Mouse (Mus musculus) adrenal gland, postnatal 4 days (tissue): ENCODE data around the gene Rpl19. TPM values are rescaled to one million over a fixed set of nuclear protein-coding genes. Genes with fewer than 3 reads are reported as not detected.

Experiments used
- DNase-seq, 2 experiments: peaks; one replicate each; pipeline ENCODE4 v3.0.0; 2021 to 2022; ENCODE audit warnings: low spot score in 2 of 2, mixed read lengths in 2 of 2
- long read RNA-seq, 2 experiments: library from polyadenylated mRNA; stranded (forward); transcript quantifications; one replicate each; pipeline ENCODE4 v2.0.0; 2021
- total RNA-seq, 2 experiments: library from RNA; stranded (reverse); gene quantifications; 2 replicates each; pipeline ENCODE4 v1.2.3; 2021

The Rpl19 gene
- 1,000 to 10,000 TPM; 1,362 to 1,367 TPM for total RNA-seq
- long read RNA-seq, experiment 1, transcript Rpl19-201 (6 exons, 751 nt): major isoform, 589 of 654 reads
- long read RNA-seq, experiment 1, partial matches to known transcripts: 60 of 654 reads
- long read RNA-seq, experiment 1, other reads (novel, unspliced or antisense): 1 of 654 reads
- long read RNA-seq, experiment 2, transcript Rpl19-202 (6 exons, 737 nt): minor isoform, 6 of 579 reads
- long read RNA-seq, experiment 2, transcript Rpl19-201 (6 exons, 751 nt): major isoform, 493 of 579 reads
- long read RNA-seq, experiment 2, partial matches to known transcripts: 74 of 579 reads
- long read RNA-seq, experiment 2, other reads (novel, unspliced or antisense): 6 of 579 reads

DNA sequence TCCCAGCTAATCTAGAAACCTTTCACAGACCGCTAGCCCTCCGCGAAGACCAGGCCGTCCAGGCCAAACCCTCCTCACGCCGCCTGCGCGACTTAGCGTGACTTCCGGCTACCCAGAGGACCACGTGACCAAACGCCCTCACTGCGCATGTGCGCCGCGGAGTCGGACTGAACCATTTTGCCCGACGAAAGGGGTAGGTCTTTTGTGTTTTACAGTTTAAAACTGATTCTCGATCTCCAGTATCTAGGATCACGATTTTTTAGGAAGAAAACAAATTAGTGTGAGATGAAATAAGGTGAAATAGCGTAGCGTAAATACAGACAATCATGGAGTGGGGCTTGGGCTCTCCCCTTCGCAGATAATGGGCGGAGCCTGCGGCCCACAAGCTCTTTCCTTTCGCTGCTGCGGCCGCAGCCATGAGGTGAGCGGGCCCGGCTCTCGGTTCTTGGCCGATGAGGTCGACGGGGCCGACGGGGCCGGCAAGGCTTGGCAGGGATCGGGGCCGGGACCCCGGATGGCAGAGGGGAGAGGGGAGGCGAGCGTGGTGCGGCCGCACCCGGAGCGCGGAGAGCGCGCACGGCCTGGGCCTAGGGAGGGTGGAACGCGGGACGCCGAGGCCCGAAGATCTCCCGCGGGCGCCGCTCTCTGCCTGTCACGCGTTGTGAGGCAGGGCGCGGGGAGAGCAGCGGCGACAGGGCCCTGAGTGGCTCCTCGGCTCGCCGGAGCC lies at the start of gene Rpl19:
Gene Rpl19 (plus strand): TSS at position 141 of the 727 bp plus-strand sequence.
- peak; percentile 84 to 88 for DNase-seq

DNA sequence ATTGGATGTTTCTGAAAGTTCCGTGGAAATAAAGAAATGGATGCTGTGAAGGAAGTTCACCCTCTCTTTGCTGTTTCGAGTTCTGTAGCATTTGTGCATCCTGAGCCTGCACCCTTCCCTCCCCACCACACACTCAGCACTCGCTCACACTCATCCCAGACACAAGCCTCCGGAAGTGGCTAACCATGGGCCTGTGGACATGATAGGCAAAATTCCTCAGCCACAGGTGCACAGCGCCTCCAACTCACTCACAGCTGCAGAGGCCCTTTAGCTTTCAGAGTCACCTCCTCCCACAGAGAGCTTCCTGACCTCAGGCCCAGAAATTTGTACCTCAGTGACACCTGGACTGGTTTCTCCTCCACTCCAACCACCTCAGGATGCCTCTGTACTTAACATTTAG lies 48.7 kb upstream of the Rpl19 start:
- DNase-seq: no peak

DNA sequence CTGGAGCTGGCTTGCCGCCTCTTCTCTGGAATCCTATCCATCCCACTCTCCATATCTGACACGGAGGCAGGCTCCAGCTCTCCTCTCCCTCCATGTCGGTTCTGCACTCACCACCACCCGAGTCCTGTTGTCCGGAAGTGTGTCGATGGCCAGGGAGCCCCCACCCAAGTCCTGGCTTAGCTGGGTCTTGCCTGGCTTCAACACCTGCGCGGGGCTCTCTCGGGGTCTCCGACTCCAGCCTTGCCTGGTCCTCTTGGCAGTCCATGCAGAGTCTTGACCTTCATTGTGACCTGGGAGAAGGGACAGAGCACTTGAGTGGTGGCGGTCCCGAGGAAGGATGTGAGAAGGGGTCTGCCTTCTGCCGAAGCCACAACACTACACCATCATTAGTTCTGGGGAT lies 48.1 kb upstream of the Rpl19 start:
- DNase-seq: no peak

DNA sequence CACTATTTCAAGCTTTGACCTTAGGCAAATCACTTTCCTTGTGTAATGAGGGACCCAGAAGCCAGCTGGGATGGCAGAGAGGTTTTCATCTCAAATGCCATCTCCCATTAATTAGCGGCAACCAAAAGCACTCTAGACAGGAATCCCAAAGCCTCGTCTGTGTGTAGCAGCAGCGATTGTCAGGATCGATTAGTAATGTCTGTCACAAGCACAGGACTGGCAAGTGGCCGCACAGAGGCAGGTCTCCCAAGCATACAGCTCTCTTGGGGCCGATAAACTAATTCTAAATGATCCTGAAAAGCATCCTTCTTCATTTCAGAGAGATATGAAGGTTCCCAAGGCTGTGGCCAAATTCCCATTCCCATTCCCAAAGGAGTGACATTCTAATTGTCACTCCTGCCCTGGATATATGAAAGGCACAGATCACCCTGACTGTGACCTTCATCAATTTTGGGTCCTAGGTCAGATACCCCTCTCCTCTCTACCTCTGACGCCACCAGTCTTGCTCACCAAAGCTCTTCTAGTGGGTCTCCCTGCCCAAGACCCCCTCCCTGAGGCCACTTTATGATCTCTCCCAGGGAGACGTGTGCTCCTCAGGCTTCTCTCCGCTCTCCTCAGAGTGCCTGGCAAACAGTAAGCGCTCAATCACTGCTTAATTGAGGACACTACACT lies 46.5 kb upstream of the Rpl19 start:
- no peak for DNase-seq

DNA sequence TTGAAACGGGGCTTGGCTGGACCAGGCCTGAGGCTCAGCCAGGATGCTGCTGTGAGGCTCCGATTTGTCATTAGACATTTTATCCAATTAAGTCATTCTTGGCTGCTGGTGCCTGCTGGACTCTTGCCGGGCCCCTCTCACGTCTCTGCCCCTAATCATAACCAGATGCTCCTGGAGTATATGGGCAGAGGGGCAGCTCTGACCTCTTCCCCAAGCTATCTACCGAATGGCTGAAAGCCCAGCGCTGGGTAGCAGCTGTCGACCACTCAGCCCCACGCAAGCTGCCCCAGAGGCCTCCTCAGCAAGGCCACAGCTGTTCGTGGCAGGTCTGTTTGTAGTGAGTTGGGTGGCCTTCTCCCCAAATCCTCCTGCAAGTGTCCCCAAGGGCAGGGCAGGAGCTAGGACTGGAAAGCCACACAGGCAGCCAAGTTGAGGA lies 46.0 kb upstream of the Rpl19 start:
- DNase-seq: no peak

DNA sequence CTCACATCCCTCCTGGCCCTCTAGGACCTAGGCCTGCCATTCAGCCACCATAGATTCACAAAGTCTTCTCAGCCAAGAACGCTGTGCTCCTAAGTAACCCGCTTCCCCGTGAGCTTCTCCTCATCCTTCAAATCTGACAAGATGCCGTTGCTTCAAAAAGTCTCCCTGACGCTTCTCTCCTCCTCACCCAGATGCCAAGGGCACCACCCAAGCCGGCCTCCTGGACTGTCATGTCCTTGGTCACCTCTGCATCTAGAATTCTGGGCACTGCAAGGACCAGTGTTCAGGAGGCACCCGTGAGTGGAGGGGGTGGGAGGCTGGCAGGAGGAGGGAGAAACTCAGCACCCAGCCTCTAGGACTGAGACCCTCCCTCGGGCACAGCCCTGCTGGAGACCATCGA lies 43.8 kb upstream of the Rpl19 start:
- no peak for DNase-seq

DNA sequence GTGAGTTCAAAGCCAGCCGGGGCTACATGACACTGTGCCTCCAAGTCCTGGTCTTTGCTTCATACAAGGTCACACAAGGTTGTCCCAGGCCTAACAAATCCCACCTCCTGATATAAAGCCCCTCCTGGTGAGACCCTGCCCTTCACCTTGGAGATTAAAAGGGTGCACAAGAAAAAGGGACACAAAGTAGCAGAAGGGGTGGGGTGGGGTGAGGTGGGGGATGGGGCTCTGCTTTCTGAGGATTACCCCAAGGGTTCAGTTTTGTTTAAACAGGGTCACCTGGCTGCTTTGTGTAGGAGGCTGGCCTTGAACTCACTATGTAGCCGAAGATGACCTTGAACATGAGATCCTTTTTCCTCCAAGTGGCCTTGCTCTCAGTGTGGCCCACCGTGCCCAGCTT lies 43.0 kb upstream of the Rpl19 start:
- no peak for DNase-seq

DNA sequence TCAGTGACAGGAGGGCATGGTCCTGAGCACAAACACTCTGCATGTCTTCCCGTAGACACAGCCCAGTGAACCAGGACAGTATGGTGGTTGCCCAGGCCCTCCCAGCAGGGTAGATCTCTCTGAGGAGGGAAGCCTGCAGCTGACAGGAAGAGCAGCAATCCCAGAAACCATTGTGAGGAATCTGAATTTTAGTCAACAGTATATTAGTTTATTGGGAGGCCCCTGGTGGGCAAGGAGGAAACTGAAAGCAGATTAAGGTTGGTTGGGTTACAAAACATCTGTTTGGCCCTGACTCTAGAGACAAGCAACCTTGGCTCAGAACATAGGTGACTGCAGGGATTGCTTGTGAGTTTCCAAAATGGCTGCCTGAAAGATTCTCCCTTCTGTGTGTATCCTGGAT lies 42.5 kb upstream of the Rpl19 start:
- no peak for DNase-seq

DNA sequence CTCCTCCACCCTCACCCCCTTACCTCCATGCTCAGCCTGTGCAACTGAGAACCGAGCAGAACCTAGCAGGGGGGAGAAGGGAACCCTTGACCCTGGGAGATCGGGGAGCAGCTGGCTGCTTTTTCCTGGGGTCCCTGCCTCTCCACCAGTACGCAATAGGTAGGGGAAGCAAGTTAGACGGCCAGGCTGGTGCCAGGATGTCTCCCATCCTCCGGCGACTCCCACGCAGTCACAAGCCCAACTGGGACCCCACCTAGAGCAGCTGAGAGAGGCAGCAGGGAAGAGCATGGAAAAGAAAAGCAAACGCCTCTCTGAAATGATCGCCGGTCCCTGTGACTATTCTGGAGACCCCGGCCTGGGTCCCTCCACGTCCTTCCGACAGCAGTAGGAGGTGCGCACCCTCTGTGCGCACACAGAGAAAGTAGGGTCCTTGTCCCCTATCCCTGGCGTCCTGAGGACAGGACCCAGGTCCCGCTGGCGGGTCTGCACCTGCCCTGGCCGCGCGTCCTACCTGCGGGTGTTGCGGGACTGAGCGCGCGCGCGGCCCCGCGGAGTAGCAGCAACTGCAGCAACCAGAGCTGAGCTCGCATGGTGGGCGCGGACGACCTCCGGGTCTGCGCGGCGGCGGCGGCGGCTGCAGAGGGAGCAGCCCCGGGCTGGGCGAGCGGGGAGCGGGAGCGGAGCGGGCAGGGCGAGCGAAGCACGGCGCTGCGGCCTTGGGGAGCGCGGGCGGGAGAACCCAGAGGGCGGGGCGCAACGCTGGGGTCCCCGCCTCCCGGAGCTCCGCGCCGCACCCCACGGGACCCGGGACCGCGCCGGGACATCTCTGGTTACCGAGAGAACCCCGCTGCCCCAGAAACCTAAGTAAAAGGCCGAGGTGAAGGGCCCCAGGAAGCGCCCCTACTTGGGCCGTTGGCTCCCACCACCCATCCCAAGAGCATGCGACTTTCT lies 40.5 kb upstream of the Rpl19 start, which contains the start of gene Plxdc1:
Gene Plxdc1 (minus strand): TSS at position 718 of the 951 bp plus-strand sequence.
- DNase-seq: no peak

DNA sequence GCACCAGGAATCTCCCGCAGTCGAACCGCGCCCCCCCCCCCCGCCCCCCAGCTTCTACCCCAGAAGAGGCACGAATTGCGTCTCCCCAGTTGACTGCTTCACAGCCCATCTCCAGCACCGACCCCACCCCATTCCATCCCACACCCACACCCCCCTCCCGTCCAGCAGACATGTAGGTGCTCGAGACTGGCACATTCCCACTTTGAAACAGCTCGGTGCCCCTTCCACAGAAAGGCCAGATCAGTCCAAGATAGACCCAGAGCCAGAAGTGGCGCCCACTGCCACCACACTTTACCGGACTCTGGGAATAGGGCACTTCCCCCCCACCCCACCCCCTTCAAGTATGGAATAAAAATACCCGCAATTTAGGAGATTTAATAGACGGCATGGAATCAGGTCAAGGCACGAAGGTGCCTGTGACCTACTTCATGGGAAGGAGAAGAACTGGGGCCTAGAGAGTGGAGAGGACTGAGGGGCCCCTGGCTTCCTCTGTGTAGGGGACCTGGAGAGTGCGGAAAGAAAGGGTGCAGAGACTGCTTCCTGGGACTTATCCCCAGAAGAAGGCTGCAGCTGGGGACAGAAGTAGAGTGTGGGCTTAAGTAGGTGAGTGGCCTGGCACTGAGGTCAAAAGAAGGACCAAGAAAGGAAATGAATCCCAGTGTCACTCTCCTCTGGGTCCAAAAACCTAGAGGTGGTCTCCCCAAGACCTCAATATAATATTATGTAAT lies 39.6 kb upstream of the Rpl19 start:
- DNase-seq: no peak

DNA sequence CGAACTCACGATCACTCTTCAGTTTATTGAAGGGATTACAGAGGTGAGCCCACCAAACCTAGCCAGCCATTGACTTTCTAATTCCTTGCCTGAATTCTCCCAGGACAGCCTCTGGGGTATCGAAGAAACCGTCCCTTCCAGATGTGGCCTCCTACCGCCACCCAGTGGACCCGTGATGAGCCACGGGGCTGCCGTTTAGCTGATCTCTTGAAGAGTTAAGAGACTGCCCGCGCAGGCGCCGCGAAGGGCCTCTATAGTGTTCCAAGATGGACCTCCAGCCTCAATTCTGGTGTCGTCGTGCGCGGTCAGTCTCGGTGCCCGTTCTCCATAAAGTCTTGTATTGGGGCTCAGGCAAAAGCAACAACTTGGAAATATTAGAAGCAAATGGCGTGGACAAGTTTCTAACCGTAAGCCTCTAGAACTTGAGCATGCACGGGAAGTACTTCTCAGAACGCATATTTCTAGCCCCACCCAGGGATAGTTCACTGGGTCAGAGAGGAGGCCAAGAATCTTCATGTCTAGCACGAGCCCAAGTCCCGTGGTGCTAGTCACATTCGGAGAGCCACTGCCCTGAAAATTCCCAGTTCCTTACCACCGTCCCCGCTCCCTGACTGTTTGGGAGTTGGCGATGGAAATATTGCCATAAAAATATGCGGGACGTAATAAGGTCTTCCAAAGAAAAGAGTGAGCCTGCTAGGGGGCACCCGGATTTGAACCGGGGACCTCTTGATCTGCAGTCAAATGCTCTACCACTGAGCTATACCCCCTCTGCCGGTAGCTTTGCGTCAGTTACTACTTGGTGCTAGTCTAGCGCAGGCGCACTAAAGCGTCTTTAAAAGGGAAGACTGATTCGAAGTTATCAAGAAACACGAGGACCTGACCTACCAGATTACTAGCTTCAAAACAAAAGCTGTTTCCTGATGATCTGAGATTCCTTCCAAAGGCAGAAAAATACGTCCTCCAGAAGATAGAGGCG lies 38.7 kb upstream of the Rpl19 start:
- DNase-seq: peak; percentile 89 to 90

DNA sequence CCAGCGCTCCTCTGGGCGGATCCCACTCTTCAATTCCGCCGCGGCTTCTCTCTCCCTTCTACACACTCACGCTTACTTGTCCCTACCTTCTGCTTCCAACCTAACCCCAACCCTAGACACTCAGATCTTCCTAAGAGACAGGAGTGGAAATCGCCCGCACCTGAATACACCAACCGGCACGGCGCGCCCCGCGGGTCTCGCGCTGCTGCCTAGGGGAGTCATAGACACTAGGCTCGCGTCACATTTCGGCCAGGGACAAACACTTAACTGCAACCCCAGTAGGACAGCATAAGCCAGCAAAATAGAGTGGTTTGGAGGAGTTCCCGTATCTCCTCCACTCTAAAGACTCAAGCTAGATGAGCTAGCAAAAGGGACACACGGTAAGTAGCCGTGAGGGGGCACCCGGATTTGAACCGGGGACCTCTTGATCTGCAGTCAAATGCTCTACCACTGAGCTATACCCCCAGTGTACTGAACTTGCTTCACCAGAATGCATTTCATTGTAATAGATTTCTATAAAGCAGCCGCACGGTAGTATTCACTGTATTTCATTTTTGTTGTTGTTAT lies 37.9 kb upstream of the Rpl19 start:
- DNase-seq: peak; percentile 51 to 64

DNA sequence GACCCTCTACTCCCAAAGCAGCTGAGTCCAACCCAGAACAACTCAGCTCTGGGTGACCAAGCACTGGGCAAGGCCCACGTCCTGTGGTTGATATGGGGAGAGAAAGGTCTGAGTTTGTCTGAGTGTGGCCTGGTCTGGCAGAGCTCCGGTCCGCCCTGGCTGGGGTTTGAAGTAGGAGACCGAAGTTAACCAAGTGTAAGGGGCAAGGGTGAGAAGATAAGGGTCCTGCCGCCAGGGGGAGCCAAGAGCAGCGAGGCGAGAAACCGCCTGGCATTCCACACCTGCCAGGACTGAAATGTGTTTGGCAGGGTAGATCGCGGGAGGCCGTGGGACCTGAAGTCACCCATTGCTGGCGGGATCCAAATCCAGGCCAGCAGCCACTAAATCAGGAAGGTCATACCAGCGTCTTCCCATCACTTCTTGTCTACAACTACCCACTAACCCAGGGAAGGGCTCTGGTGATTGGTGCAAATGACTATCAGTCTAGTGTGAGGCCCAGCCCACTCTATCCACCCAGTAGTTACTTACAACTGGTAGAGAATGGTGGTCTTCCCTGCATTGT lies 31.9 kb upstream of the Rpl19 start:
- peak; percentile 52 to 62 for DNase-seq

DNA sequence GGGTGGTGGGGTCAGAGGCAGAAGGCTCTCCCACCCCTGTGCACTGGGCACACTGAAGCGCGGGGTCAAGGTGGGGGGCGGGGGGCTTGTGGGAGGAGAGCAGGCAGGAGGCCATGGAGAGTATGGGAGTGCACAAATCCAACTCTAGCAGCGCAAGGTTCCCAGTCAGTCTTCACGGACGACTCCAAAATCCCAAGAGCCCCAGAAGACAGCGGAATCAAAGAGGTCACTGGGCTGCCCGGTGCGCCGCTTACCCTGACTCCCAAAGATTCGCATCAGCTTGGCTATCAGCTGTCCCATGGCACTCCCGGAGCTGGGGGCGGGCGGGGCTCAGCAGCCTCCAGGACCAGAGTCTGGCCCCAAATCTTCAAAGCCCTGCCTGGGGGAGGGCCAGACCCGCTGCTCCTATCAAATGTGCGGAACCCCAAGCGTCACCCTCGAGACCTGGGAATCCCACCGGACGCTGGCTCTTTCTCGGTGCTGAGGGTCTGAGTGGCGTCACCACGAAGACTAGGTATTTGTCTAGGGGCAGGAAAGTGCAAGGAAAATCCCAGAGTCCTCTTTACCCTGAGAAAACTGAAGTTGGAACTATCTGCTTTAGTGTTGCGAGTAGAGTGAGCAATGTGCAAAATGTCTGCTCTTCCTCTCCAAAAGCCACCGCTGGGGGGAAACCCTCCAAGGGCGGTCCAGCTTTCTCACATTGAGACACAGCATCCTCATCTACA lies 30.8 kb upstream of the Rpl19 start, which contains the start of gene Arl5c:
Gene Arl5c (minus strand): TSS at position 618 of the 725 bp plus-strand sequence.
- DNase-seq: no peak

DNA sequence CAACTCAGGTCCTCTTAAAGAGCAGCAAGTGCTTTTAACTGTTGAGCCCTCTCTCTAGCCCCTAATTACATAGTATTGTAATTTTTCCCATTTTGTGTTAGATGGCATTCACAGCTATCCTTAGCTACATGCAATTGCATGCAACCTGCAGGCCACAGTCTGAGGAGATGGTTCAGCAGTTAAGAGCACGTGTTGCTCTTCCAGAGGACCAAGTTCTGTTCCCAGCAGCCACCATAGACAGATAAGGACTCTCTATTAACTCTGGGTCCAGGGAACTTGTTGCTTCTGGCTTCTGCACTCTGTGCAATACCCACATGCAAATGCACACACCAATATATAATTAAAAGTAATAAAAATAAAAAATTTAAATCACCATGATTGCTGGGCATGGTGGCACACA lies 29.8 kb upstream of the Rpl19 start:
- no peak for DNase-seq

DNA sequence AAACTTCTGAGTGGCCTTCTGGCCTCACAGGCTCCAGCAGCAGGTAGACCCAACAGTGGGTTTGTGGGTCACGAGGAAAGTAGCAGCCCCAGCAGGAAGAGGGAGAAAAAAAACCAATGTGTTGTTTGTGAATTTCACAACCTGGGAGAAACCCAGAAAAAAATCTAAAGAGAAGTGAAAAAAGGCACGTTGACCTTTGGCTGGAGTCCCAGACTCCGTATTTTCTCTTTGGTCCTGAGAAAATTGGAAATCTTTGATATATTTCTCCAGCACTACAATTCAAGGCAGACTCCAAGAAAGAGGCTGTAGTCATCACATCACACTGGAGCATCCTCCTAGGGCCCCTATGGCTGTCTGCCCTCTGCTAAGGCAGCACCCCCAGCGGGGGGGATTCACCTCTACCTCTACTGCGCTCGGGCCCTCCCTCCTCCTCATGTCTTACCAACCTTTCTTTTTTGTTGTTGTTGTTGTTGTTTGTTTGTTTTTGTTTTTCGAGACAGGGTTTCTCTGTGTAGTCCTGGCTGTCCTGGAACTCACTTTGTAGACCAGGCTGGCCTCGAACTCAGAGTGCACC lies 29.0 kb upstream of the Rpl19 start:
- no peak for DNase-seq
